Mouse (Mus musculus): ENCODE measurements around the gene Gja5.

DNA sequence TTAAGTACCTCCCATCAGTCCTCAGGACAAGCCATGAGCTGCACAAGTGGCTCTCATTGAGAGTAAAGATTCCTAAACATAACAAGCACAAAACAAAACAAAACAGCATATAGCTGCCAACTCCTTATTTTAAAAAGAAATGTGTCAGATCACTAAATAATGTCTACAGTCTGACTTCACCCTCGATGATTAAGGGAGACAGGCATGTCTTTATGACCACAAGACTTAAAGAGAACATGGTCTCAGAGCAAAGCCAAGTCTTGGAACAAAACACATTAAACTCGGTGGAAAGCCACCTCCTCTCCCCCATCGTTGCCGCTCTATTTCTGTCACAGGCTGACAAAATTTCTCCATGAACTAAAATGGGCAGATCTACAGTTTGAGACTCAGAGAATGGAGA is 20.1 kb downstream of the Gja5 start:
- no peak for TF ChIP-seq CTCF (IDR thresholded peaks at IDR 0.05; ENCODE audit: borderline replicate concordance, control insufficient read depth, extremely low read depth, insufficient read depth, low read length, poor library complexity)
- no peak for TF ChIP-seq POLR2A (IDR thresholded peaks at IDR 0.05; ENCODE audit: control insufficient read depth, extremely low read depth, insufficient read depth, low read length, poor library complexity)
